Mouse (Mus musculus): ENCODE results near the gene Lin7b. TPM values are rescaled to one million over a fixed set of nuclear protein-coding genes. Genes with fewer than 3 reads are reported as not detected.

Lin7b gene
- total and polyA plus RNA-seq, 3 experiments = 1.3 to 3.8 TPM; not detected in 1

- peaks cover 0 to 3% of the 10 kb centered on the region in 2 experiments; a peak in 1 of 4 replicates for H3K4me1 ChIP-seq (ENCODE audit: control insufficient read depth in 1 of 2, insufficient read depth in 2 of 2, low read length in 2 of 2)
- H3K27me3 ChIP-seq (ENCODE audit: control insufficient read depth in 1 of 2, insufficient read depth in 2 of 2, low read length in 2 of 2) = no peaks in the 10 kb centered on the region; a peak in 1 of 4 replicates
- no peak overlapping the region for H3K27ac ChIP-seq (ENCODE audit: control insufficient read depth, low read depth, low read length)
- H3K79me2 ChIP-seq (ENCODE audit: control insufficient read depth, insufficient read depth, low read length, poor library complexity) = no peaks in the 10 kb centered on the region
- no peaks in the 10 kb centered on the region for H3K36me3 ChIP-seq (ENCODE audit: control insufficient read depth in 1 of 2, insufficient read depth in 2 of 2, low read length in 2 of 2)
- TF ChIP-seq ETS1 (IDR thresholded peaks at IDR 0.05; ENCODE audit: low read depth, low read length) (no peak), CHD1 (IDR thresholded peaks at IDR 0.05; ENCODE audit: low read depth, low read length) (no peak), JUND (IDR thresholded peaks at IDR 0.05; ENCODE audit: low read depth, low read length) (no peak), USF2 (IDR thresholded peaks at IDR 0.05; ENCODE audit: borderline replicate concordance in 1 of 2, insufficient read depth in 1 of 2, low read depth in 1 of 2, low read length in 2 of 2) (no peak), SIN3A (IDR thresholded peaks at IDR 0.05; ENCODE audit: low read length) (no peak)
- no peak overlapping the region for H3K4me3 ChIP-seq (ENCODE audit: control insufficient read depth in 1 of 2, insufficient read depth in 1 of 2, low read depth in 2 of 2, low read length in 2 of 2)
- DNase-seq (ENCODE audit: low read depth, low spot score) = no peak
- H3K9ac ChIP-seq (ENCODE audit: control insufficient read depth, low read depth, low read length, poor library complexity, severe bottlenecking) = no peak overlapping the region
- H3K9me3 ChIP-seq (replicated peaks; ENCODE audit: insufficient read depth, low read length) = no peaks in the 10 kb centered on the region
These were observed 36.1 kb upstream of the Lin7b start for GRCm38 (mm10) chr7:45406157-45407156.

- peak; percentile 75 for DNase-seq (ENCODE audit: low read depth, low spot score)
- no peaks in the 10 kb centered on the region for H3K9me3 ChIP-seq (replicated peaks; ENCODE audit: insufficient read depth, low read length)
- peak within 1 kb of the TSS; percentile 57 for H3K9ac ChIP-seq (ENCODE audit: control insufficient read depth, low read depth, low read length, poor library complexity, severe bottlenecking)
- peaks cover 0 to 3% of the 10 kb centered on the region in 2 experiments; a peak in 1 of 4 replicates for H3K4me1 ChIP-seq (ENCODE audit: control insufficient read depth in 1 of 2, insufficient read depth in 2 of 2, low read length in 2 of 2)
- no peaks in the 10 kb centered on the region for H3K79me2 ChIP-seq (ENCODE audit: control insufficient read depth, insufficient read depth, low read length, poor library complexity)
- H3K36me3 ChIP-seq (ENCODE audit: control insufficient read depth in 1 of 2, insufficient read depth in 2 of 2, low read length in 2 of 2) = no peaks in the 10 kb centered on the region
- H3K4me3 ChIP-seq (ENCODE audit: control insufficient read depth in 1 of 2, insufficient read depth in 1 of 2, low read depth in 2 of 2, low read length in 2 of 2) = peak within 1 kb of the TSS; percentile 46 to 48
- H3K27ac ChIP-seq (ENCODE audit: control insufficient read depth, low read depth, low read length) = peak within 1 kb of the TSS; percentile 12; the same call in 1 of the 2 replicates
- H3K27me3 ChIP-seq (ENCODE audit: control insufficient read depth in 1 of 2, insufficient read depth in 2 of 2, low read length in 2 of 2) = no peaks in the 10 kb centered on the region; a peak in 1 of 4 replicates
- TF ChIP-seq NELFE (IDR thresholded peaks at IDR 0.05; ENCODE audit: low read depth, low read length) = peak; percentile 45; the same call in 1 of the 2 replicates
- TF ChIP-seq SIN3A (IDR thresholded peaks at IDR 0.05; ENCODE audit: low read length) = peak; percentile 36; the same call in 1 of the 2 replicates
- 0 out of 2 replicates have a peak, but pooled peaks have one; percentile 10 for TF ChIP-seq NRF1 (IDR thresholded peaks at IDR 0.05; ENCODE audit: insufficient read depth, low read depth, low read length, poor library complexity, severe bottlenecking)
- TF ChIP-seq MAZ (IDR thresholded peaks at IDR 0.05; ENCODE audit: low read depth, low read length) = peak; percentile 44; the same call in 1 of the 2 replicates
- peak; percentile 54 for TF ChIP-seq RAD21 (IDR thresholded peaks at IDR 0.05; ENCODE audit: low read depth, low read length)
- TF ChIP-seq CTCF (IDR thresholded peaks at IDR 0.05 in 2 of 3, conservative IDR thresholded peaks at IDR 0.05 in 1 of 3; ENCODE audit: control insufficient read depth in 1 of 3, insufficient read depth in 1 of 3, low read depth in 2 of 3, low read length in 3 of 3, poor library complexity in 1 of 3, severe bottlenecking in 1 of 3) = peak; percentile 89 to 95 (median 91)
- TF ChIP-seq HCFC1 (IDR thresholded peaks at IDR 0.05; ENCODE audit: low read depth, low read length) = 0 out of 2 replicates have a peak, but pooled peaks have one; percentile 50
- TF ChIP-seq MYC (IDR thresholded peaks at IDR 0.05; ENCODE audit: low read depth, low read length) = 0 out of 2 replicates have a peak, but pooled peaks have one; percentile 26
- no peak for TF ChIP-seq GATA1 (IDR thresholded peaks at IDR 0.05; ENCODE audit: low read depth, low read length)
- TF ChIP-seq TAL1 (IDR thresholded peaks at IDR 0.05; ENCODE audit: low read length) = no peak
- TF ChIP-seq CHD1 (IDR thresholded peaks at IDR 0.05; ENCODE audit: low read depth, low read length) = no peak
- peak; percentile 38 for TF ChIP-seq ZC3H11A (IDR thresholded peaks at IDR 0.05; ENCODE audit: low read depth, low read length)
- no peak for TF ChIP-seq RCOR1 (IDR thresholded peaks at IDR 0.05; ENCODE audit: low read depth, low read length)
- TF ChIP-seq ZKSCAN1 (IDR thresholded peaks at IDR 0.05; ENCODE audit: low read depth, low read length) = no peak
- peak in 1 of 2 experiments; percentile 50; a peak in 1 of 4 replicates for TF ChIP-seq POLR2A (IDR thresholded peaks at IDR 0.05; ENCODE audit: control insufficient read depth in 1 of 2, insufficient read depth in 1 of 2, low read depth in 1 of 2, low read length in 2 of 2, poor library complexity in 1 of 2)
- TF ChIP-seq CHD2 (IDR thresholded peaks at IDR 0.05; ENCODE audit: low read length) = no peak
- TF ChIP-seq POLR2AphosphoS2 (IDR thresholded peaks at IDR 0.05; ENCODE audit: low read length) = no peak
- 0 out of 2 replicates have a peak, but pooled peaks have one; percentile 36 for TF ChIP-seq ZMIZ1 (IDR thresholded peaks at IDR 0.05; ENCODE audit: low read depth, low read length)
- peak; percentile 80 for TF ChIP-seq SMC3 (IDR thresholded peaks at IDR 0.05; ENCODE audit: low read depth, low read length)
- TF ChIP-seq MAX (IDR thresholded peaks at IDR 0.05; ENCODE audit: low read length) = no peak
- 0 out of 2 replicates have a peak, but pooled peaks have one; percentile 33 for TF ChIP-seq MXI1 (IDR thresholded peaks at IDR 0.05; ENCODE audit: low read depth, low read length)
- TF ChIP-seq ETS1 (IDR thresholded peaks at IDR 0.05; ENCODE audit: low read depth, low read length) = no peak
These were observed 35.0 kb upstream of the Lin7b start, which contains the start of gene Kcna7 for GRCm38 (mm10) chr7:45405091-45406075. Gene Kcna7 (plus strand): TSS chr7:45405653.

Measured in MEL (cell line).